ENCODE assay signal across 9 mouse cellular contexts in genomic region chr19:26748676-26749075, GRCm38 (mm10).
DNase-seq lines count a peak whose midpoint lies in the region; ATAC-seq lines count a peak whose summit lies in the region.
"Had no signal": no experiment of that assay in that cellular context is flagged by ENCODE, and none has a peak within 500 bp of the region (broad histone marks: within the 10 kb centered on the region; RNA-seq: fewer than 3 reads in every experiment).

No protein-coding gene starts in this region.

- H3K4me3 ChIP-seq in heart, embryonic 13.5 days = peak overlapping the region; percentile 61
- H3K4me3 ChIP-seq in hindbrain, embryonic 10.5 days = peak overlapping the region; percentile 58
- H3K4me3 ChIP-seq in midbrain, embryonic 11.5 days (ENCODE audit: low read depth, low read length) = peak overlapping the region; percentile 39

- no peaks in the 10 kb centered on the region for H3K9me3 ChIP-seq in heart, embryonic 13.5 days
- H3K9me3 ChIP-seq in hindbrain, embryonic 10.5 days = no peaks in the 10 kb centered on the region
- H3K9me3 ChIP-seq in midbrain, embryonic 11.5 days (ENCODE audit: control insufficient read depth, low read length) = no peaks in the 10 kb centered on the region

- peak overlapping the region; percentile 84 for H3K4me2 ChIP-seq in heart, embryonic 13.5 days
- H3K4me2 ChIP-seq in midbrain, embryonic 11.5 days = peak overlapping the region; percentile 76

- no peak for DNase-seq in heart, postnatal 4 days
- DNase-seq in NIH3T3 (ENCODE audit: low read depth) = peak; percentile 62
- DNase-seq in hindbrain, embryonic 10.5 days (ENCODE audit: low spot score) = no peak
- DNase-seq in midbrain, embryonic 11.5 days (ENCODE audit: low spot score, missing footprints) = peak; percentile 92
- no peak for DNase-seq in left cerebral cortex, adult 8-10 months (ENCODE audit: low spot score in 2 of 2)
- no peak for DNase-seq in urinary bladder, postnatal 4 days (ENCODE audit: low spot score in 2 of 2)
- no peak for DNase-seq in ovary, postnatal 10 days (ENCODE audit: low spot score)

- H3K9ac ChIP-seq in heart, embryonic 13.5 days = peak overlapping the region; percentile 80
- H3K9ac ChIP-seq in midbrain, embryonic 11.5 days (ENCODE audit: low read length) = peak overlapping the region; percentile 79

- WGBS in heart, embryonic 13.5 days = 1% methylated on average over 6 of the region's 6 CpGs
- WGBS in hindbrain, embryonic 10.5 days = under 1% methylated on average over 6 of the region's 6 CpGs
- WGBS in midbrain, embryonic 11.5 days = 2% methylated on average over 6 of the region's 6 CpGs

- peaks cover 31% of the 10 kb centered on the region for H3K4me1 ChIP-seq in heart, embryonic 13.5 days
- peaks cover 35% of the 10 kb centered on the region for H3K4me1 ChIP-seq in hindbrain, embryonic 10.5 days (replicated peaks)
- peaks cover 14% of the 10 kb centered on the region for H3K4me1 ChIP-seq in midbrain, embryonic 11.5 days (ENCODE audit: control insufficient read depth, insufficient read depth, low read length)

- ATAC-seq in heart, embryonic 13.5 days (ENCODE audit: extremely low read depth, insufficient number of reproducible peaks, low FRiP score, low TSS enrichment) = no peak
- ATAC-seq in midbrain, embryonic 11.5 days (ENCODE audit: low FRiP score) = no peak

- peak overlapping the region; percentile 97 for H3K27ac ChIP-seq in heart, embryonic 13.5 days (replicated peaks)
- peak overlapping the region; percentile 97 for H3K27ac ChIP-seq in hindbrain, embryonic 10.5 days
- peak overlapping the region; percentile 98 for H3K27ac ChIP-seq in midbrain, embryonic 11.5 days (ENCODE audit: low read depth, low read length)

- H3K27me3 ChIP-seq in heart, embryonic 13.5 days (replicated peaks) = no peaks in the 10 kb centered on the region
- no peaks in the 10 kb centered on the region for H3K27me3 ChIP-seq in hindbrain, embryonic 10.5 days (ENCODE audit: insufficient read depth, poor library complexity, severe bottlenecking)
- H3K27me3 ChIP-seq in midbrain, embryonic 11.5 days (ENCODE audit: control insufficient read depth, insufficient read depth, low read length) = no peaks in the 10 kb centered on the region
- H3K27me3 ChIP-seq: Patski had no signal

- H3K36me3 ChIP-seq in heart, embryonic 13.5 days = peaks cover 8% of the 10 kb centered on the region; the same call in 1 of the 2 replicates
- H3K36me3 ChIP-seq in hindbrain, embryonic 10.5 days = no peaks in the 10 kb centered on the region; the same call in 1 of the 2 replicates
- H3K36me3 ChIP-seq in midbrain, embryonic 11.5 days (ENCODE audit: control insufficient read depth, insufficient read depth, low read length) = no peaks in the 10 kb centered on the region

Comparison
In these comparisons a context has a peak if more than half of its experiments do, and no peak if none do; other contexts are left out.
1. DNase-seq: peak in NIH3T3 (single experiment) and midbrain, embryonic 11.5 days (single experiment); none in heart, postnatal 4 days (single experiment), hindbrain, embryonic 10.5 days (single experiment), left cerebral cortex, adult 8-10 months (0 of 2), urinary bladder, postnatal 4 days (0 of 2) and ovary, postnatal 10 days (single experiment).
2. Peak in every context shown above with its lines, with median percentiles within 50 percentile points of each other: H3K27ac ChIP-seq and H3K4me3 ChIP-seq.